Mouse (Mus musculus) lung, postnatal 25 days (tissue): Measurements from ENCODE around the gene Gas2l3.

ENCODE experiments used
- DNase-seq: peaks from one replicate; pipeline ENCODE4 v3.0.0; 2022; ENCODE audit warnings: low spot score

The Gas2l3 gene

DNA sequence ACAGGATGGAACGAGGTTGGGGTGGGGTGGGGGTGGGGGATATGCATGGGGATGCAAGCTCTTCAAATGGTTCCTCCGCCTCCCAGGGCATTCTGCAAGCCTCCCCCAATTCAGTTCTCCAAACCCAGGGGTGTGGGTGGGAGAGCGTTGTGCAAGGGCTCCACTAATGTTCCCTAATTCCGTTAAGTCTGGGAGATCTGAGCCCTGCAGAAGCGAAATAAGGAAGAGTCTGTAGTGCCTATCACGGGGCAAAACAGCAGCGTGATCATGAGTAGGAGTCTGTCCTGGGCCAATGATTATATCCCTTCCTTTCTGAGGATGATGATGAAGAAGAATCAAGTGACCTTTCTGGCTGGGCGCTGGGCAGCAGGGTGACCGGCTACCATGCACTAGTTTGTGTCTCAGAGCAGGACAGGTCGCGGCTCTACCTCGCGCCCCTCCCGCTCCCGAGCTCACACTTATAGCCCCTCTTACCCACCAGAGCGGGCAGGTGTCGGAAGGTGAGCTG lies 598 bp downstream of the Gas2l3 start:
- peak; percentile 50 for DNase-seq

- no peak for DNase-seq
Measured at GRCm38 (mm10) chr10:89442640-89443039, 1.1 kb downstream of the Gas2l3 start.

DNA sequence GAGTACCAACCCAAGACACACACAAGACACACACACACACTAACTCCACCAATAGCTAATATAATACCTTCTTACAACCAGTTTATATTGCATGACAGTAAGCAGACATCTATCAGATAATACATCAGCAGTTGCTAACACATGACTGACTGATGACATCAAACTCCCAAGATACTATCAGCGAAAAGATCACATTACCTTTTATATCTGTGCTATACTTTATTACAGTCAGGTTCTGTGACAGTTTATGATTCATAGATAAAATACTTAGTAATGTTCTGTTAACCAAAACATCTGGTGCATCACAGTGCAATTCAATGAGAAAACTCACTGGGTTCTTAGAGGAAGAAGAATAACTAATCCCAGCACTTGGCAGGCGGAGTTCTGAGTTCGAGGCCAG lies 1.8 kb downstream of the Gas2l3 start:
- no peak for DNase-seq

- no peak for DNase-seq
Measured at GRCm38 (mm10) chr10:89439380-89439779, 4.4 kb downstream of the Gas2l3 start.

DNA sequence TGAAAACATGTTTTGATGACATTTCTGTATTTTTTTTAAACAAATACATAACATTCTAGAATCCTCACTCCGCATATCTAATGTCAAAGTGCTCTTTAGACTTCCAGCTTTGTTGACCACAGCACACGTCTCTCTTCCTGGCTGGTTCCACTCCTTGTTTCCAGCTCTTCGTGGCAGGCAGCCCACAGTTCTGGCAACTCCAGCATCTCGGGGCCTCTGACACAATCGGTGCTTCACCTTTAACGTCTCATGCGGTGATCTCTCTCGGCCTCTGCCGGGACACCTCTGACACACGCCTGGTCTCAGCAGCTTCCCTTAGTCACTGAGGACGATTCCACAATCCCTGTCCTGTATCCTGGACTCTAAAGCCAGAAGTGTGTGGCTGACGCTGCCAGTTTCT lies 5.8 kb downstream of the Gas2l3 start:
- no peak for DNase-seq

DNA sequence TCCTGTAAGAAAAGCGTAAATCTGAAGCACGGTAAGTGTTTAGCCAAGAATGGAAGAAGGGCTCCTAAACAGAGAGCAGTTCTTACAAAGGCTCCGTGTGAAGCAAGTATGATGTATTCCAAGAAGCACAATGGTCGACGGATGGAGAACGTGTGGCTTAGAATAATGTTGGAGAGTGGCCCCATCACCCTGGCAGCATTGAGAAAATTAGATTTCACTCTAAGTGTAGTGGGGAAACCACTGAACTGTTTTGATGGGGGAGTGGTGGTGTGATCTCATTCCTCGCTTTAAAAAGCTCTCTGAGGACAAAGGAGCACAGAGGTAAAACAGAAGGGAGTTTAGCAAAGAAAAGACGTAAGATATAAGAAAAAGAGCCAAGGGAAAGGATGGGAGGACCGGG lies 6.3 kb downstream of the Gas2l3 start:
- no peak for DNase-seq

DNA sequence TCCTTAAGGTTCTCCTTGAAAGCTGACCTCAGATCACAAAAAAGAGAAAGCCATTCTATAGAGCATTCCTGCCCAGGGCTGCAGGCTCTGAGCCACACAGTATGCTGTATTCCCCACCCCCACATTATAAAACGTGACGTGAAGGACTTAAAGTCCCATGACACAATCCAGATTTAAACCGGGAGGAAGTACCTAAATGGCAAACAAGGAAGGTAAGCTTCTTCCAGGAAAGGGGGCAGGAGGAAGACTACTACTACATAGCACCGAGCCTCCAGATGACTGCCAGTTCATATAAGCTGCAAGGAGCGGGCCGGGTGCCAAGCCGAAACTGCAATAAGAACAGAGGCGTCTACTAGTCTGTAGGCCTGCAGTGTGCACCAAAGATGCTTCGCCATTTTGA lies 7.8 kb downstream of the Gas2l3 start:
- no peak for DNase-seq

DNA sequence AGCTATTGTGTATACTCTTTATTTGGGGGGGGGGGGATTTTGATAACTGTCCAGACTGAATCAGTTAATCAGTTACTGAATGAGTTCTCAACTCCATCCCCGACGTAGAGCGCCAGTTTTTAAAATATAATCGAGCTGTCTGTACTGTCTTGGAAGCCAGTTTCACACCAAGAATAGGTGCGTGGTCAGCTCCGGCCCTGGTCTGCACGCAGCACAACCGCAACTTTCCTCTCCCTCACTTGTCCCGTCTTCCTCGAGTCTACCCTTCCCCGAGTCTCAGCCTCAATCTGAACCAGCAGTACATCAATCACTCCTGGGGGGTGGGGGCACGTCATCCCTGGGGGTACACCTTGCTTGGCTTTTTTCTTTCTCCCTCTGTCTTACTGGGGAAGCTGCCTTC lies 8.4 kb downstream of the Gas2l3 start:
- no peak for DNase-seq

DNA sequence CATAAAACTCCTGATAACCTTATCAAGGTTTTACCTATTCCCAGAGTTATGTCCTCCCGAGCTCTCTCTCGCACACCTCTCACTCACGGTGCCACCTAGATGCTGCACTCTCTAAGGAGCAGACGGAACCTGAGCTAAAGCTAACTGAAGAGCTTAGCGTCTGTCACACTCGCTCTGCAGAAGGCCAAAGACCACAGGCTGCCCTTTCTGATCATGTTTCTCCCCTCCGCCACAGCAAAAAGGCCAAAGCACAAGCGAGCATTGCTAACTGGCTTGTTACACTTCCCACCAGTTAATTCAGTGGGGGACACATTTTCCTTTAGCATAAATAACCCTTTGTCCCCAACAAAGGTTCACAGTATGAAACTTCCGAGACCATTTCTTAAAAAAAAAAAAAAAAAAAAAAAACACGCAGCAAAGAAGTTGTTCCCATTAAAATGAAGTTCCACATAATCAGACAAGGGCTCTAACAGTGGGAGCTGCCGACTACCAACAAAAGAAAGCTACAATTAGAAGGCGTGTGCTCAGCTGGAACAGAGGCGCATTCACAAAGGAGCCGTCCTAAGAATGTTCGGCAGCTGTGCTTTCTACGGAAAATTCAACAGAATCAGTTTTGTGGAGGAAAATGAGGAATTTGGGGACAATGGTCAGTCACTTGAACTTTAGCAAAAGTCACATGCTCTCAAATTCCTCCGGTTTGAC lies 9.1 kb downstream of the Gas2l3 start:
- DNase-seq = no peak

DNA sequence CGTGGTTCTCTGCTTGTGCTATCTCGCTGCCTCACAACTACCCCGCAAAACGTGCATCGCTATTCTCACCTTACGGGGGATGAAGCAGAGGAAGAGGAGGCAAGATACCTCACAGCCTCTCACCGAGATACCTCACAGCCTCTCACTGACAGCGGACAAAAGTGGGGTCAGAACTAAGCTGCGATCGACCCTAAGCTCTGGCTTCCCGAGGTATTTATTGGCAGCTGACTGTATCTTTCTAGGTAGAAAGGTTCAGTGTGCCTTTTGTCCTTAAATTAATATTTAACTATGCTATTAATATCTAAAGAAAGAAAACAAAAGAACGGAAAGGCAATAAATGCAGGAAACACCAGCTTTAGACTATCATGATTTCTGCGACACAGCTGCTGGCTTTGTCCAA lies 11.0 kb downstream of the Gas2l3 start:
- no peak for DNase-seq

GRCm38 (mm10) chr10:89430751-89431150 lies 13.0 kb downstream of the Gas2l3 start:
- no peak for DNase-seq

GRCm38 (mm10) chr10:89424800-89425393 lies 18.9 kb downstream of the Gas2l3 start:
- DNase-seq = no peak

DNA sequence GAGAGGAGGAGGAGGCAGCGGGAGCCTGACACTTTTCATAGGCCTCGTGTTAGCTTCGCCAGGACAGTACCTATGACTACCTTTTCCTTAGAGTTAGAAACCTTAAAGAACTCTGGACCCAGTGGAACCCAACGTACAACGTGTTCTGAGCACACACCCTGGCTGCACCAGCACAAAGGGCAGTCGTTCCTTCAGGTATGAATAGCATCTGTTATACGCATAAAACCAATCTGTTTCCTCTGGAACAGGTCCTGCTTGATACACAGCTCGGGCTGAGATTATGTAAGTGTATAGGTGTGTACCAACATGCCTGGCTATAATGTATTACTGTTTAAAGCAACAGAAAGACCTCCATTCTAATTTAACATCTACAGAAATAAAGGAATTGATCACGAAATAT lies 19.6 kb downstream of the Gas2l3 start:
- no peak for DNase-seq

DNA sequence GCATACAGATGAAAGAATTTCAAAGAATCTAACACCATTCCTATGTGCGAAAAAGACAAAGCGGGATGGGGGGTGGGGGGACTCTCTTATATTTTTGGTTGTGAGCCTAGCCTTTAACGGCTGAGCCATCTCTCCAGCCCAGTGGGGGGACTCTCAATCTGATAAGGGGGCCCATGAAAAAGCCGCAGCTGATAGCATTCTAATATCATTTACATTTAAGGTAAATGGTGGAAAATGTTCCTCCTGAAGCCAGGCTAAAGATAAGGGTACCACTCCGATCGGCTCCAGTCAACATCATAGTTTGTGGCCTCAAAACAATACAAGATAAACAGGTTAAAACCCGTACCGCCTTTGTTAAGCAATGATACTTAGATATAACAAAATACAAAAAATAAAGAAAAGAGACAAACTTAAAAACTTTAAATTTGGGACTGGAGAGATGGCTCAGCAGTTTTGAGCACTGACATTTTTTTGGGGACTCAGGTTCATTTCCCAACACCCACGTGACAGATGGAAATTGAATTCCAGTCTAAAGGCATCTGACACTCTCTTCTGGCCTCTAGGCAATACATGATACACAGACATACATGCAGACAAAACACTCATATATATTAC lies 20.5 kb downstream of the Gas2l3 start:
- no peak for DNase-seq

DNA sequence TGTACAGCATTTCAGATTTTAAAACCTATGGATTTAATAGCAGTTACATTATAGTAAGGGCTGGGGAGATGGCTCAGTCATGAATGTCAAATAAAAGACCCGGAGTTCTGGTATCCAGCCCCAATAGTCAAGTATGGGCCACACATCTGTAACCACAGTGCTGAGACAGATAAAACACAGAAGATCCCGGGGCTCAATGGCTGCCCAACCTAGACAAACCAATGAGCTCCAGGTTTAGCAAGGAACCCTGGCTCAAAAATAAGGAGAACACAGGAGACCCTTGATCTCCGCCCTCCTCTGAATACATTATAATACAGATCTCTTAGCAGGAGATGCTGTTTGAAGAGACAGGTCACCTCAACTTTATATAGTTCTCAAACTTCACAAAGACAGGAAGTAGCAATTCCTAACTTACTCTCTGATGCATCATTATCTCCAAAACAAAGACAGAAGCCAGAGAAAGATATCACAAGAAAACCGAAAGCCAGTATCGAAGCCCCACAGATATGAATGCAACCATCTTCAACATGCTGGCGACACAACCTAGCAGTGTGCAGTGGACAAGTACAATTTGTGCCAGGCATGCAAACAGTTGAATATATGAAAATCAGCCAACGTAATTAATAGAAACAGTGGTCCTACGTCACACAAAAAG lies 21.1 kb downstream of the Gas2l3 start:
- no peak for DNase-seq

GRCm38 (mm10) chr10:89417966-89418365 lies 25.8 kb downstream of the Gas2l3 start:
- DNase-seq = no peak

DNA sequence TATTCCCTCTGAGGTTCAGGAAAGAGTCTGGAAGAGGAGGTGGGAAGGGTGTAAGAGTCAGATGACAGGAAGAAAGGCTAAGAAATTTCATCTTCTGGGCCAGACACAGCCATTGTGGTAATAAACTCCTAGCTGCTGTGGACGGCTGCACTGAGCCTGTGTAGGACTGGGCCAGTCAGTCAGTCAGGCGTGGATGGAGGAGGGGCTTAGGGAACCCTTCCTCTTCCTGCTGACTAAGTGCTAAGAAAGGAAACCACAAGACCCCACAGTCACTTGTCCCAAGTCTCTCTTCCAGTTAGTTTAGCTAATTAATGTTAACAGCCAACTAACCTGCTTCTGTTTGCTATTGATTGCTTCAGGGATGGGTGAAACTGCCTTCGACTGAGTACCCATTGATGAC lies 28.3 kb downstream of the Gas2l3 start:
- DNase-seq = no peak

GRCm38 (mm10) chr10:89407551-89407950 lies 36.2 kb downstream of the Gas2l3 start:
- DNase-seq = no peak

GRCm38 (mm10) chr10:89406733-89407484 lies 36.9 kb downstream of the Gas2l3 start:
- DNase-seq = no peak

DNA sequence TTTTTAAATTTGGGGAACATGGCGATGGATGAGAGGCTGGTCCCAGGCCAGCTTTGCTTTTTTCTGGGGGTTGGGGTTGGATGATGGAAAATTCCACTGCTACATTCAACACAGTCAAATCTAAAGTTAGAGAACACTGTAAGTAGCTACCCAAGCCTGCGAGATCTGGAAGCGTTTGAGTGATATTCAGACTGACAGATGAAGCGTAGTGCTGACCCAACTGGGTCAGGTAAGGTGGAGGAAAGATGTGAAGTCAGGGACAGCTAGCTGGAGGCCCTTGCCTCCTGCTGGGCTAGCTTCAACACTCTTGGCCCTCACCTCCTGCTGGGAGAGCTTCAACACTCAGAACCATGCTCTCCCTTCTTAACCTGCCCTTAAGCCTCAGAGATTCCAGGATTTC lies 38.8 kb downstream of the Gas2l3 start:
- DNase-seq = no peak

GRCm38 (mm10) chr10:89400674-89401336 lies 43.0 kb downstream of the Gas2l3 start:
- DNase-seq = peak; percentile 15

- peak; percentile 1 for DNase-seq
Measured at GRCm38 (mm10) chr10:89395823-89396222, 47.9 kb downstream of the Gas2l3 start.
